Mouse (Mus musculus) thymus, postnatal 14 days (tissue): ENCODE results near the gene Tcf7l1.
A peak's percentile ranks its signal among the peaks of the same experiment; 100 is the strongest.

Source experiments
- DNase-seq: peaks from one replicate; pipeline ENCODE4 v3.0.0; 2021

Gene Tcf7l1

DNA sequence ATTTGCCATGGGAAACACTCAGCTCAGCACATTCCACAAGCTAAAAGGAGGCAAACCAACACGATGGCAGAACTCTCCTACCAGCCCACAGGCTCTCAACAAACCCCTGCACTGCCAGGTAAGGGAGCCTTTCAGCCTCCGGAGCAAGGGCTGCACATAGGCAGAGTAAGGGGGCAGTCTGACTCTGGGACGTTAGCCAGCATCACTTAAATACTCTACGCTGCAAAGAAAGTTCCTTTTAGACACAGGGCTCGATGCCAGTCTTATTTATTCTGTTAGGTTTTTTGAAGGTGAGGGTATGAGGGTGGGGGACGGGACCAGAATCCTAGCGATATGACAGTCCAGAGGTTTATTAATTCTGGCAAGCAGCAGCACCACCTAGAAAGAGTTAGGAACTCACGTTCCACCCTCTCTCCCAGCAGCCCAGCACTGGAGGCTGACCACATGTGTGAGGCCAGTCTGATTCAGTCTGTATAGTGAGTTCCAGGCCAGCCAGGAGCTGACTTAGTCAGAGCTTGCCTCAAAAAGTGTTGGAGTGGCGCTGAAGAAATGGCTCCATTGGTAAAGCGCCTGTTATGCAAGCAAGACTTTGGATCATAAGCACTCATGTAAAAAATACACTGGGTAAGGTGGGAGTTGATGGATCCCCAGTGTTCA, 44.8 kb downstream of the Tcf7l1 start:
- no peak for DNase-seq

DNA sequence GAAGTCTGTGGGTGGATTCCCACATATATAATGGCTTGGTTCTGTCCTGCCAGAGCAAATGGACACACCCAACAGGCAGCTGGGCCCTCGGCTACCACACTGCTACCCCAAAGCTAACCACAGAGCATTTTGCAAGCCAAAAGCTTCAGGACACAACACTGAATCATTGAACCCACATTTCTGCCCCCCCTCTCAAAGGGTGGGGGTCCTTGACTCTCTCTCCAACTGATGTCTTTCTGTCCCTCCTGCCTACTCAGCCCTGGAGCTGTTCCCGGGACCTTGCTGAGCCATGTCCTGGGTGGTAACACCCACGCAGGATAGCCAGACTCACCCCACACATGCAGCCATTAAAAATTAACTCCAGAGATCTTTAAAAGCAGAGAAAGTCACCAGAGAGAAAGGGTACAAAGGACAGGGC, 45.4 kb downstream of the Tcf7l1 start:
- no peak for DNase-seq

- no peak for DNase-seq
These were observed 46.7 kb downstream of the Tcf7l1 start for GRCm38 (mm10) chr6:72742331-72742730.

DNA sequence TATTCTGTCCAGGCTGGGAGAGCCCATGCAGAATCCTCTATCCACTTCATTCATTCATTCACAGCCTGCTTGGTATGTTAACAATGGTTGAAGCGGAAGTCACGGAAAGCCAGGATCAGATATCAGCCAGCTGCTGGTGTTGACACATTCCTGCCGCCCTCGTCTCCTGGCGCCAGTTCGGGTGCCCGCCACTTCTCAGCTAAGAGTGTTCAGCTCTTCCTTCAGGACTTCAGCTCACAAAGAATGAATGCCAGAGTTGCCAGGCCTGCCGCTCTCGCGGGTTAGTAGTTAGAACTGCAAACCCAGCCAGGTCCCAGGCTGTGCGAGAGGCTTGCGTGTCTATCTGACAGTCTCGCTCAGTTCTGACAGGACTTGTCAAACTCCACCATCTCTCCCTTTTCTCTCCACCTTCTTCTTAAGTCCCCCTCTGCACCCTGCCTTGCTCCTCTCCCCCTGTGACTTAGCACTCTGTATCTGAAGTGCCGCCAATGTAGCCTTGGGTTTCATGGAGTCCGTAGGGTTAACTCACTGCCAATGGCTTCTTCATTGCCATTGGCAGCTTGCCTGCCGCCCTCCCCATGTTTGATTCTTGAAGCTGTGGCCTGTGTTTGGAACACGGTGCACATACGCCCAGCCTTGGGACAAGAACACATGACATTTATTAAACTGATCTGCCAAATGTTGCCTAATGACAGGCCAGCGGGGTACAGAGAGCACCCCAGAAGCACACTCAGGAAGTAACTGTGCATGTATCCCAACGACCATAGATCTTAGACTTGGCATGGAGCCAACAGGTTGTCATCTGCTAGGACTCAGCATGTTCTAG, 48.2 kb downstream of the Tcf7l1 start:
- DNase-seq: no peak

DNA sequence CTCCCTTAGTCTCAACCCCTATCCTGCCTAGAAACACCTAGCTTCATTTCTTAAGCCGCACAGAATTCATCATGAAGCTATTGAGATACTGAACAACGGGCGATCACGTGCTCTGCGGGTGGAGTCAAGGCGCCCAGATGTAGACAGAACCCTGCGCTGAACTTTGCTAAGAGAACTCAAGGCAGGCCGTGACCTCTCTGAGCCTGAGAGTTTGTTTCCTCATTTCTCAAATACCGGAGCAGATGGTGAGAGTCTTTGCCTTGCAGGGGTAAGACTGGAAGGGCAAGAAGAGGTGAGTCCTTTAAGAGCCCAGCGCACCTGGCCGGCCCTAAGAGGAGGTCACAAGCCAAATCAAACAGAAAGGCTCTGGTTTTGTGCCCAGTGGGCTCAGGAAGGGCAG, 52.2 kb downstream of the Tcf7l1 start:
- no peak for DNase-seq

GRCm38 (mm10) chr6:72735206-72735605, 53.8 kb downstream of the Tcf7l1 start:
- DNase-seq: peak; percentile 16

GRCm38 (mm10) chr6:72733375-72733774, 55.7 kb downstream of the Tcf7l1 start:
- no peak for DNase-seq

GRCm38 (mm10) chr6:72732109-72732508, 56.9 kb downstream of the Tcf7l1 start:
- no peak for DNase-seq

DNA sequence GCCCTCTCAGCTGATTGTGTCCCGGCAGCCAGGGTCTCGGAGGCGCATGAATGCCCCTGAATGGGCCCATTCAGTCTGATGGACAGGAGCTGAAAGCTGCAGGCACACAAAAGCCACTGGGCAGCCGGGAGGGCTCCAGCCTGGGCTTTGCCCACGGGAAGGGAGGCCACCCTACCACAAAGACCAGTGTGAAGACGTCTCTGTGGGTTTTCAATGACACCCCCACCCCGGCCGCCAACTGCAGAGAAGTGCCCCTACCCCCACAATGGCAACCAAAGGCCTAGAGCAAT, 58.5 kb downstream of the Tcf7l1 start:
- no peak for DNase-seq

- no peak for DNase-seq
These were observed 59.1 kb downstream of the Tcf7l1 start for GRCm38 (mm10) chr6:72729831-72730559.

GRCm38 (mm10) chr6:72727826-72728225, 61.2 kb downstream of the Tcf7l1 start:
- DNase-seq: no peak

GRCm38 (mm10) chr6:72724494-72725180, 64.4 kb downstream of the Tcf7l1 start:
- DNase-seq: peak; percentile 41

GRCm38 (mm10) chr6:72723731-72724385, 65.2 kb downstream of the Tcf7l1 start:
- no peak for DNase-seq

DNA sequence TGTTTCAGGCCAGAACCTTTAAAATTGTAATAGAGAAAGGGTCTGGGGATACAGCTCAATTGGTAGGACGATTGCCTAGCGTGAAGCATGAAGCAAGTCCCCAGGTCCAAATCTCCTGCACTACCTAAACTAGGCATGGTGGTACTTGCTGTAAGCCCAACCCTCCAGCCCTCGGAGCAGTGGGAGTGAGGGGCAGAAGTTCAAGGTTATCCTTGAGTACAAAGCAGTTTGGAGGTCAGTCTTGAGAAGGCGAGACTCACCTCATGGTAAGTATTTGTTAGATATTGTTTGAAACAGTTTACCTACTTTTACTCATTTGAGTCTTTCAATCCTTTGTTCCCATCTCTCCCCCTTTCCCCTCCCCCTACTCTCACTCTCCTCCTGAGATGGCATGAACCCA, 65.9 kb downstream of the Tcf7l1 start:
- DNase-seq: no peak

DNA sequence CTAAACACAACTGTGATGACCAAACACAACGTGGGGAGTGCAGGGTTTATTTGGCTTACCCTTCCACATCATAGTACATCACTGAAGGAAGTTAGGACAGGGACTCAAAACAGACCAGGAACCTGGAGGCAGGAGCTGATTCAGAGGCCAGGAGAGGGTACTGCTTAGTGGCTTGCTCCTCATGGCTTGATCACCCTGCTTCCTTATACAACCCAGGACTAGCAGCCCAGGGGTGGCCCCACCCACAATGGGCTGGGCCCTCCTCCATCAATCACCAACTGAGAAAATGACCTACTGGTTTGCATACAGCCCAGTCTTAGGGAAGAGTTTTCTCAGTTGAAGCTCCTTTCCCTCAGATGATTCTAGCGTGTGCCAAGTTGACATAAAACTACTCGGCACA, 68.2 kb downstream of the Tcf7l1 start:
- DNase-seq: no peak

DNA sequence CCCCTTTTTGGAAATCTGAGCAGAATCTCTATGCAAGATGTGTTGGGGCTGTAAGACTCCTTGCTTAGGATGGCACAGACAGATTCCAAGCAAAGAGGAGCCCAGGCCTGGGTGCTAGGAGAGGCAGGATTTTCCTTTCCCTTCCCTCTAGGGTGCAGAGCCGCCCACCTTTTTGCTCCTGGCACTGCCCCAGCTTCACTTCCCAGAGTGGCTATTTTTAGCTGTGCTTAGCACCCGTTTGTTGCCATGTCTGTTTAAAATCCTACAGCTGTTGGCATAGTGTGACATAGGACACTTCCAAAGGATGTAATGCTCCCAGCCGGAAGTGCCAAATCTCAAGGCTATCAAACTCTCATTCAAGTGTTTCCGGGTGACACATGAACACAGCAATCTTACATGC, 74.3 kb downstream of the Tcf7l1 start:
- no peak for DNase-seq

- no peak for DNase-seq
These were observed 74.8 kb downstream of the Tcf7l1 start for GRCm38 (mm10) chr6:72714250-72714649.

DNA sequence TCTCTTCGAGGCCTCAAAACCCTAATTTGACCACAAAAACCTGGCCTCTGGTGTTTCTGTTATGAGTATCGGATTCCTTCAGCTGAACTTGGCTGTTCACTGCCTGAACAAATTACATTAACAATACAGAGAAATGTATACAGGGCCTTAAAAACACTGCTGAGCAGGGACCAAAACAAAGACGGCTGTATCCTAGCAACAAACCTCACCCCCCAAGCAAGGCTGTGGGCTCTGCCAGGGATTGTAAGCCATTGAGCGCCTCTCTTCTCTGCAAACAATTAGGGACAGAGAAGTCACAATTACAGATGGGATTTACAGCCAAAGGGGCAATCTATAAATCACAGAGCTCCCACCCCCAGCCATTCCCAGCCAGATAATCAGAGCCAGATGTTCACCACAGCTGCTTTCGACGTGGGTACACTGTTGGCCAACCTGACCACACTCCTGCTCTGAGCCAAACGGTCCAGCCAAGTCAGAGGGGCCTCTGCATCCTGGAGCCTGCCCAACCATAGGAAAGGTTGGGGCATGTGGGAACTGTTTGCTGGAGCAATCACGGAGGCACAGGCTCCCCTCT, 77.5 kb downstream of the Tcf7l1 start:
- no peak for DNase-seq

DNA sequence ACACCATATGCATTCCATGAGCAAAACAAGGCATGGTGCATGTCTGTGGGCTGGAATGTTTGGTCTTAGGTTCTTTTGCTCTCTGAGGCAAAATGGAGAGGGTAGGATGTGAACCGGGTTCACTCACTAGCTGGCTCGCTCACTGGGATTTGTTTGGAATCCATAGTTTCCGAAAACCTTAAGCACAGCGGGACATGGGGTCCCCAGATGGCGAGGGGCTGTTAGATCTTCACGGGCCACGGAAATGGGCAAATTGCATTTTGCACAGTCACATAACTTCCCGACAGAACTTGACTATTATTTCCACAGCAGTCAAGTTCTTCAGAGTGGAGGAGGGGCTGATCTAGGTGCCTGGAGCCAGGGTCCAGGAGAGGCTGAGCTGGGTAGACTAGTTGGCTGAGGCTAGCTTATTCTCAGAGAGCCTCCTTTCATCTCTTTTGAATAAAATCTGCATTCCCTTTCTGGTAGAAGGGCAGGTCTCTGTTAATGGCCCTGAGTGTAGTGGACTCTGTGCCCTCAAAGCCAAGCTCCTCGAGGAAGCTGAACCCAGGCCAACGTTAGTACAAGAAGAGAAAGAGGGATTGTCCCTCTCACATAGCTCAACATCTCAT, 78.1 kb downstream of the Tcf7l1 start:
- DNase-seq: no peak

DNA sequence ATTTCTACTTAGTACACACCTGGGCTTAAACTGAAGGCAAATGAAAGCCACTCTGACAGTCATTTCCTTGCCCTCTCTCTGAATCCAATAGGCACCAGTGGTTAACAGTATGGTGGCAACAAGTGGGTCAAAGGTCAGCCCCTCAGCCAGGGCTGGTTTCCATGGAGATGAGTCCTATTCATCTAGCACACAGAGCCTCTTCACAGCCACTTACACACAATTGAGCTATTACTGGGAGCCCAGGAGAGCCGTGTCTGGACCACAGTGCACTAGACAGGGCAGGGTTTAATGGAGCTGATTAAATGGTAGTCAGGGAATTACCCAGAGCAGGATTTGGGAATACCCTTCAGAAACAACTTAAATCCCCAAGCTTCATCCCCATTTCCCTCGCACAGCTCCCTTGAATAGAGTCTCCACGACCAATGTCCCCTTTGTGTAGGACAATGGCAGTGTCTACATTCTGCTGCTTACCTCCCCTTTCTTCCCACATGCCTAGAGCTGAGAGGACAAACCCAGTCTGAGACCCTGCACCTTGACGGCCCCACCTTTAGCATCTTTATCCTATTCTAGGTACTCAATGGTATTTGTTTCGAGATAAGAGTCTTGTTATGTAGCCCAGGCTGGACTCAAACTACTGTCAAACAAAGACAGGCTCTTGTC, 89.5 kb downstream of the Tcf7l1 start:
- no peak for DNase-seq

DNA sequence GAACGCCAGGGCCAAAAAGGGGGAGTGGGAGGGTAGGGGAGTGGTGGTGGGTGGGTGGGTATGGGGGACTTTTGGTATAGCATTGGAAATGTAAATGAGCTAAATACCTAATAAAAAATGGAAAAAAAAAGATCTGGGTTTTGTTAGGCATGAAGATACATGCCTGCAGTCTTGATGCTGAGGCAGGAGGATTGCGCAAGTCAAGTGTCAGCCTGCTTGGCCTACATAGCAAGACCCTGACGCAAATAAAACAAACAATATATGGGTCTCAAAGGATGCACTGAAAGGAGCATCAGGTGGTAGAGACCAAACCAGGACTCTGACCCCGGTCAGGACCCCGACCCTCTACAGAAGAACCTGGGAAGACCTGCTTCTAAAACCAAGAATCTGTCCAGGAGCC, 90.5 kb downstream of the Tcf7l1 start:
- DNase-seq: no peak
